Mouse (Mus musculus) megakaryocyte-erythroid progenitor cell, adult 5-6 weeks (primary cell): ENCODE results near the gene St3gal5. TPM values are rescaled to one million over a fixed set of nuclear protein-coding genes. Genes with fewer than 3 reads are reported as not detected.
A peak's percentile ranks its signal among the peaks of the same experiment; 100 is the strongest.

Experiments
- ATAC-seq: replicated peaks from 2 replicates; pipeline ENCODE4 v1.8.0; 2016; ENCODE audit warnings: mild to moderate bottlenecking, inconsistent platforms; ENCODE audit not compliant: severe bottlenecking, poor library complexity, low FRiP score, low TSS enrichment
- total RNA-seq, 2 experiments: library from RNA; stranded (forward) in 1 of 2; stranded (reverse) in 1 of 2; fragments of 200-1000, 215-1000 nt in 1 of 2; fragments of >200 nt in 1 of 2; fragmentation: Nextera tagmentation in 1 of 2; gene quantifications; 2 replicates each; pipeline ENCODE4 v1.2.3; 2014 to 2017

Gene St3gal5
- total RNA-seq, 2 experiments from 2014 or later = 61.6 to 101 TPM

GRCm38 (mm10) chr6:72155649-72156048 lies 58.3 kb downstream of the St3gal5 start:
- ATAC-seq = no peak

- ATAC-seq = 0 out of 2 replicates have a peak, but pooled peaks have one; percentile 48
Observed at GRCm38 (mm10) chr6:72158966-72159764, 61.8 kb downstream of the St3gal5 start.

- ATAC-seq = no peak
Observed at GRCm38 (mm10) chr6:72159861-72160395, 62.5 kb downstream of the St3gal5 start.

- no peak for ATAC-seq
Observed at GRCm38 (mm10) chr6:72160991-72161390, 63.6 kb downstream of the St3gal5 start.

- no peak for ATAC-seq
Observed at GRCm38 (mm10) chr6:72161751-72162150, 64.4 kb downstream of the St3gal5 start.

GRCm38 (mm10) chr6:72162155-72162890 lies 64.9 kb downstream of the St3gal5 start:
- no peak; the same call in 1 of the 2 replicates for ATAC-seq

GRCm38 (mm10) chr6:72164321-72165275 lies 67.2 kb downstream of the St3gal5 start:
- ATAC-seq = peak; percentile 88

- ATAC-seq = no peak
Observed at GRCm38 (mm10) chr6:72165907-72166306, 68.5 kb downstream of the St3gal5 start.

- ATAC-seq = no peak
Observed at GRCm38 (mm10) chr6:72171391-72171790, 74.0 kb downstream of the St3gal5 start.

GRCm38 (mm10) chr6:72173350-72173749 lies 76.0 kb downstream of the St3gal5 start:
- peak; percentile 91 for ATAC-seq

GRCm38 (mm10) chr6:72175419-72175818 lies 78.0 kb downstream of the St3gal5 start:
- no peak for ATAC-seq

- ATAC-seq = no peak
Observed at GRCm38 (mm10) chr6:72176004-72176403, 78.6 kb downstream of the St3gal5 start.

- ATAC-seq = no peak
Observed at GRCm38 (mm10) chr6:72177417-72177816, 80.0 kb downstream of the St3gal5 start.

GRCm38 (mm10) chr6:72179006-72179405 lies 81.6 kb downstream of the St3gal5 start:
- no peak for ATAC-seq

- ATAC-seq = no peak
Observed at GRCm38 (mm10) chr6:72179562-72180502, 82.4 kb downstream of the St3gal5 start.

- no peak for ATAC-seq
Observed at GRCm38 (mm10) chr6:72184576-72184975, 87.2 kb downstream of the St3gal5 start.

GRCm38 (mm10) chr6:72185893-72186490 lies 88.6 kb downstream of the St3gal5 start:
- peak; percentile 65 for ATAC-seq

- ATAC-seq = no peak
Observed at GRCm38 (mm10) chr6:72186809-72187208, 89.4 kb downstream of the St3gal5 start.
